Mouse (Mus musculus): ENCODE data around the gene Rbms1.

Gene Rbms1

GRCm38 (mm10) chr2:60755101-60755500, 207.9 kb downstream of the Rbms1 start:
- no peak for DNase-seq (ENCODE audit: low spot score)

GRCm38 (mm10) chr2:60751274-60751673, 211.7 kb downstream of the Rbms1 start:
- no peak for DNase-seq (ENCODE audit: low spot score)

- DNase-seq (ENCODE audit: low spot score) = no peak
These were observed 212.4 kb downstream of the Rbms1 start for GRCm38 (mm10) chr2:60750591-60750990.

- no peak for DNase-seq (ENCODE audit: low spot score)
These were observed 214.4 kb downstream of the Rbms1 start for GRCm38 (mm10) chr2:60748585-60748984.

- DNase-seq (ENCODE audit: low spot score) = peak; percentile 28
These were observed 215.4 kb downstream of the Rbms1 start for GRCm38 (mm10) chr2:60747590-60747989.

GRCm38 (mm10) chr2:60744674-60745073, 218.3 kb downstream of the Rbms1 start:
- no peak for DNase-seq (ENCODE audit: low spot score)

GRCm38 (mm10) chr2:60739389-60740137, 223.4 kb downstream of the Rbms1 start:
- no peak for DNase-seq (ENCODE audit: low spot score)

GRCm38 (mm10) chr2:60730929-60731328, 232.1 kb downstream of the Rbms1 start:
- no peak for DNase-seq (ENCODE audit: low spot score)

GRCm38 (mm10) chr2:60730024-60730423, 233.0 kb downstream of the Rbms1 start:
- DNase-seq (ENCODE audit: low spot score) = peak; percentile 35

- DNase-seq (ENCODE audit: low spot score) = no peak
These were observed 233.9 kb downstream of the Rbms1 start for GRCm38 (mm10) chr2:60728902-60729585.

- no peak for DNase-seq (ENCODE audit: low spot score)
These were observed 238.3 kb downstream of the Rbms1 start for GRCm38 (mm10) chr2:60724660-60725059.

- no peak for DNase-seq (ENCODE audit: low spot score)
These were observed 240.0 kb downstream of the Rbms1 start for GRCm38 (mm10) chr2:60722967-60723366.

GRCm38 (mm10) chr2:60722514-60722913, 240.5 kb downstream of the Rbms1 start, which contains the start of gene Itgb6:
TSS of gene Itgb6 (minus strand) at chr2:60722643.
- DNase-seq (ENCODE audit: low spot score) = no peak

- DNase-seq (ENCODE audit: low spot score) = no peak
These were observed 242.1 kb downstream of the Rbms1 start for GRCm38 (mm10) chr2:60720906-60721305.

- DNase-seq (ENCODE audit: low spot score) = no peak
These were observed 242.8 kb downstream of the Rbms1 start for GRCm38 (mm10) chr2:60720205-60720604.

GRCm38 (mm10) chr2:60717348-60717747, 245.6 kb downstream of the Rbms1 start:
- no peak for DNase-seq (ENCODE audit: low spot score)

- DNase-seq (ENCODE audit: low spot score) = no peak
These were observed 246.4 kb downstream of the Rbms1 start for GRCm38 (mm10) chr2:60716549-60716948.

GRCm38 (mm10) chr2:60715771-60716170, 247.2 kb downstream of the Rbms1 start:
- no peak for DNase-seq (ENCODE audit: low spot score)

GRCm38 (mm10) chr2:60714971-60715502, 248.0 kb downstream of the Rbms1 start:
- DNase-seq (ENCODE audit: low spot score) = no peak

- DNase-seq (ENCODE audit: low spot score) = no peak
These were observed 248.5 kb downstream of the Rbms1 start for GRCm38 (mm10) chr2:60714475-60714874.

GRCm38 (mm10) chr2:60713857-60714256, 249.1 kb downstream of the Rbms1 start:
- no peak for DNase-seq (ENCODE audit: low spot score)

GRCm38 (mm10) chr2:60712891-60713290, 250.1 kb downstream of the Rbms1 start:
- DNase-seq (ENCODE audit: low spot score) = no peak

GRCm38 (mm10) chr2:60712483-60712882, 250.5 kb downstream of the Rbms1 start:
- no peak for DNase-seq (ENCODE audit: low spot score)
